Mouse (Mus musculus) adipocyte (in vitro differentiated cells): ENCODE measurements at regions not wholly inside any gene's neighbourhood (a gene's known extent, or its start where the extent isn't known, plus 50 kb on each side); places are given as distances from the start of the nearest gene placed in this dataset.

ENCODE experiments used
- DNase-seq: peaks from one replicate; pipeline ENCODE4 v3.0.0-alpha.2; 2016; ENCODE audit warnings: low spot score

DNA sequence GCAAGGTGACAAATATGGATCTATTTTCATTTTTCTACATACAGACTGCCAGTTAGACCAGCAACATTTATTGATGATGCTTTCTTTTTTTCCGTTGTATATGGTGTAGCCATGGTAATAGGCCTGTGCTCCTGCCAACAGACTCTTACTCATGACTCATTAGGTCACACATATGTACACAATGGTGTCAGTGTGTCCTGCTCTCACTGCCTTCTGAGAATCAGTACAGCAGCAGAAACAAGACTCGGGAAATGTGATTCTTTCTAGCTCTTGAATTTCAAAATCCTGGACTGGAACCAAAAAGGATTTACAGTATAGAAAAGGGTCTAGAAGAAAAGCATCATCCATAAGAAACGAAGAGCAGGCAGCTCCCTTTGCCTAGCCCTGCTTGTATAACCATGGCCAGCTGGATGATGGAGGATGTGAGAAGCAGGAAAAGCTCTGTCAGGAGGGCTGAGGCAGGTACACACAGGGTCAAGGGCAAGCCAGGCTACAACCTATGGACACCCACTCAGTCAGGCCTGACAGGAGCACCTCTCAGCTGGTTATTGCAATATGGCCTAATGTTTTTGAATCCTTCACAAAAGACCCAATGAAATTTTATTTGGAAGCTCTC is 132.2 kb downstream of the Tmem17 start:
- DNase-seq = peak; percentile 29

DNA sequence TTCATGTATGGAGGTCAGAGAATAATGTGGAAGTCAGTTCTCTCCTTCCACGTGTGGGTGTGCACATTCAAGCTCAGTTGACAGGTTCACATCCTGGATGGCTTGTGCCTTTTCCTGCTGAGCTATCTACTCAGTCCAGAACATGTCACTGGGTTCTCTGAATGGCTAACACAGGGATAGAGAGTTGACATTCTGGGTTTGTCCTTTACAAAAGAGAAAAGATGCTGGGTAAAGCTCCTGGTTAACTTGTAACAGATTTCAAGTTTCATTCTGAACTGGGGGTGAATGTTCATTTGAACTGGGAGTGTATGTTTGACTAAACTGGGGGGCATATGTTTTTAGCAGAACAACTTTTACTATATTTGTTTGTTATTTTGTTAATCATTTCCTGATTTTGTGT is 133.0 kb downstream of the Tmem17 start:
- DNase-seq = no peak

DNA sequence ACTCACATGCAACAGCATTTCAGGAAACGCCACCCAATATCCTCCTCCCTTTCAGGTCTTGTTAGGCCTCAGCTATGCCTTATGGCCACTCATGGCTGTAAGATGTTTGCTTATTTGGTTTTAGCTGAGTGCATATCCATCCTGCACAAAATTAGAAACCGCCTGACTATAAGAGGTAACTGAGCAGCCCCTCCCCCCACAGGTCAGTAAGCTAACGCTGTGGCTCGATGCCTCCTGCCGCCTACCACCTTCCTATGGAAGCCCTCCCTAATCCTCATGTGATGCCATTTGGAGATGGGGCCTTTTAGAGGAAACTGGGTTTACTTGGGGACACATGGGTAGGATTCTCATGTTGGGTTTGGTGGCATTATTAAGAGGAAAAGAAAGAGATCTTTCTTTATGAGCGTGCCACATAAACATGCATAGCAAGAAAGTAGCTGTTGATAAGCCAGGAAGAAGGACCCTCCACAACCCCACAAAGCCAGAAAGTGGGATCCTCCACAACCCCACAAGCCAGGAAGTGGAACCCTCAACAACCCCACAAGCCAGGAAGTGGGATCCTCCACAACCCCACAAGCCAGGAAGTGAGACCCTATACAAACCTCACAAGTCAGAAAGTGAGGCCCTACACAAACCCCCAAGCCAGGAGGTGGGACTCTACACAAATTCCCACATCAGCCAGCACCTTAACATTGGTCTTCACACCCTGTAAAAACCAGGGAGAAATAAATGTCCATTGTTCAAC is 134.5 kb downstream of the Tmem17 start:
- no peak for DNase-seq

DNA sequence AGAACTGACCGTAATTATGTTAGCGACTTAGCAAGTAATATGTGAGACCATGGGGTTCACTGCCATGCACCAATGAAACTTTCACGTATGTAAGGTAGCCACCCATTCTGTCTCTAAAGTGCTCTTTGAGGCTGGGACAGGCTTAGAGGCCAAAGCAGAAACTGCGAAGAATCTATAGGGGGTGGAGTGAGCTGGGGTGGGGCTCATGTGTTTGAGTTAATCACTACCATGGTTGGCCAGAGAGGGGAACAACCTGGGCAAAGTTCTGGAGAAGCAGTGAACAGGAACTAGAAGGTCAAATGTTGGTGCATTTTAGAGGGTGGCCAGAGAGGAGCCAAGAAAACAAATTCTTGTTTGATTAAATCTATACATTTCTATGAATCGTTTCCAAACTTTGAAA is 136.4 kb downstream of the Tmem17 start:
- no peak for DNase-seq

DNA sequence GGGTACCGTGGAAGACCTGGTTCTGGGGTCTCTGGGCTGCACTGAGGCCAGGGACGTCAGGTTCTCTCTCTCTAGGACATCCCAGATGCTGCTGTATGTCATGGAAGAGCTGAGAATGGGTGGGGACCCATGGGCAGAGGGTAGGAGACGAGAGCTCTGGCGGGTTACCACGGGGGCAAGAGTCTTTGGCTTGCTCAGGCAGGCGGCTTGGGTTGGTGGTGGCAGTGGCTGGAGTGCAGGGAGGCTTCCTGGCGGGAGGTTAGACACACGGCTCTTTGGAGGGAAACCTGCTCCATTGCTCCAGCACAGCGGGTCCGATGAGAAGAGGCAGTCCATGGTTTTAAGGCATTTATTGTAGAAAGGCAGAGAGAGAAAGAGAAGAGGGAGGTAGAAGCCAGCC is 138.9 kb downstream of the Tmem17 start:
- no peak for DNase-seq

DNA sequence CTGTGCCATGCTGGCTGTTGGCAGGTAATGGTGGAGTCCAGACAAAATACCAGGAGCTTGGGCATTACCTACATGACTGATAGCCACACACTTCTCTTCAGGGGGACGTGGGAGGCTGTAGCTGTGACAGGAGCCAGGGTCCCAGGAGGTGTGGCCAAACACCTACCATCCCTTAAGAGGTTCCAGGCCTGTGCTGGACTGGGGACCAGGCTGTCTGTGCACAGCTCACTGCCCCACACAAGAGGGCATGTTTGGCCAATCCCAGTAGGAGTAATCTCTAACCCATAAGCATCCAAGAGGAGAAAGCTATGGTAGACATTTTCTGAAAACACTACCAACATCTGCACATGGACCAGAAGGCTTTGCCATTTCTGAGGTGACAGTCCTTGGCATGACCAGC is 139.4 kb downstream of the Tmem17 start:
- DNase-seq = no peak

DNA sequence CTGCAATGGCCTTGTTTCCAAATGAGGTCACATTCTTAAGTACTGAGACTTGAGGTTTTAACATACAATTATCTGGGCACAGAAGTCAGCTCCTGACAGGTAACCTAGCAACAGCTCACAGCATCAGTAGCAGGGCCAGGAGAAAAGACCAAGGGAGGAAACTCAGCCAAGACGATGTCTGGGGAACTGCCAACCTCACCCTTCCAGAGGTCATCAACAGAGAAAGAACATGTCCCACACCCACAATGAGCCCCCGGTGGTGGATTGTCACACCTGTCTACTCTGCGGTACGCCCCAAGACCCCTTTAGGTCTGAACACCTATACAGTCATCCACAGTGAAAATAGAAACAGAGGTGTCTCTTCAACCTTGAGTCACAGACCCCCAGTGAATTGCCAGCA is 140.0 kb downstream of the Tmem17 start:
- peak; percentile 1 for DNase-seq

DNA sequence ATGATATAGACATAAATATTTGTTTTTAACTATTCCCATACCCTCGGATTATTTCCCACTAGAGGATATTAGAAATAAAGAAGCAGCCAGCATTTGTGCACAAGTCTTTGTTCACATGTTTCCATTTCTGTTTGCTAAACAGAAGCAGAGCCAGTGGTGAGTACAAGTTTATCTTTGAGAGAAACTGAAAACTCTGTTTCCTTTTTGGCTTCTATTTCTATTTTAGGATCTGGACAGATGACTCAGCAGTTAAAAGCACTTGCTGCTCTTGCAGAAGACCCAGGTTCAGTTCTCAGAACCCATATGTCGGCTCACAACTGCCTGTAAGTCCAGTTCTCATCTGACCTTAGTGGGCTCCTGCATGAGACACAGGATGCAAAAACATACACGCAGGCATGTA is 141.0 kb downstream of the Tmem17 start:
- peak; percentile 28 for DNase-seq

DNA sequence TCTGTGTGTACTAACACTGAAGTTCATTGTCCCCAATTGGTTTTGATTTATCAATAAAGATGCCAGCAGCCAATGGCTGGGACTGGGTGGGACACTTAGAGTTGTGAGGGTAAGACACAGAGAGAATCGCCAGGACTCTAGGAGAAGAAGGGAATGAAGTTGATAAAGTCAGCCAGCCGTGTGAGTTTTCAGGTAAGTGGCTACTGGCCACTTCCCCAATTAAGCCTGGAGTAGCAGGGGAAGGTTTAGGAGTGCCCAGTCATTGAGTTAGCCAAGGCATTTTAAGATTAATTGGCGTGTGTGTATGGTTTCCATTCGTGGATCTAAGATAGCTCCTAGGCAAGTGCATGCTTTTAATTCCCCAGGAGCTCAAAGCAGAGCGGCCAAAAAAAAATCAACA is 141.5 kb downstream of the Tmem17 start:
- DNase-seq = no peak

DNA sequence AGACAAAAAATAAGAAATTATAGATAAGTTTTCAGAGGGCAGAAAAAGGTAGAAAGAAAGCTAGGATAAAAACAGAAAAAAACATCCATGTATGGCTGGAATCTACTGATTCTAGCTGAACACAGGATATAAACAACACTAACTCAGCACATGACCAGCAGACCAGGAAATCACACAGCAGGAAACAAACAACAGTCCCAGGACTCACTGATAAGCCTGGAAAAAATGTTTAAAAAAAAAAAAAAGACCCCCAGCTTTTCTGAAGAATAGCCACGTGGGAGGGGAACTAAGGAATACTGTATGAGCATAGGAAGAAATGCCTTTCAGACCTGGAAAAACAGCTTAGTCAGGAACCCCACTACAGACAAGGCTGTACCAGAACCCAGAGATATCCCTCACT is 145.7 kb downstream of the Tmem17 start:
- peak; percentile 1 for DNase-seq

DNA sequence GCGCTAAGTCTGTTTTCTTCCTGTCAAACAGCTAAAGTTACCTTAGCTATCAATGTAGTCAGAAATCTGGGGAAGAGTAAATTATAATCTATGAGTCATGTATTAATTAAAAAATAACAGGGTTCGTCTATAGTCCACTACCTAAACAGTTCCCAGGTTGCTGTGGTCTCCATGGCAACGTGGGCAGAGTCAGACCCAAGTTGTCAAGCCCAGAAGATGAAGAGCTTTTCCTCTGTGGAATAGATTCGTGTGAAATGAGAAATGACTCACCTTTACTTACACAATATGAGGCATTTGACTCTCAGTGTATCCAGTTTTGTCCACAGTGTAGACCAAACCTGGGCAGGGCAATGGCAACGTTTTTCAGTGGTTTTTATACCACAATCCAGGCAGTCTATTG is 149.2 kb downstream of the Tmem17 start:
- no peak for DNase-seq

DNA sequence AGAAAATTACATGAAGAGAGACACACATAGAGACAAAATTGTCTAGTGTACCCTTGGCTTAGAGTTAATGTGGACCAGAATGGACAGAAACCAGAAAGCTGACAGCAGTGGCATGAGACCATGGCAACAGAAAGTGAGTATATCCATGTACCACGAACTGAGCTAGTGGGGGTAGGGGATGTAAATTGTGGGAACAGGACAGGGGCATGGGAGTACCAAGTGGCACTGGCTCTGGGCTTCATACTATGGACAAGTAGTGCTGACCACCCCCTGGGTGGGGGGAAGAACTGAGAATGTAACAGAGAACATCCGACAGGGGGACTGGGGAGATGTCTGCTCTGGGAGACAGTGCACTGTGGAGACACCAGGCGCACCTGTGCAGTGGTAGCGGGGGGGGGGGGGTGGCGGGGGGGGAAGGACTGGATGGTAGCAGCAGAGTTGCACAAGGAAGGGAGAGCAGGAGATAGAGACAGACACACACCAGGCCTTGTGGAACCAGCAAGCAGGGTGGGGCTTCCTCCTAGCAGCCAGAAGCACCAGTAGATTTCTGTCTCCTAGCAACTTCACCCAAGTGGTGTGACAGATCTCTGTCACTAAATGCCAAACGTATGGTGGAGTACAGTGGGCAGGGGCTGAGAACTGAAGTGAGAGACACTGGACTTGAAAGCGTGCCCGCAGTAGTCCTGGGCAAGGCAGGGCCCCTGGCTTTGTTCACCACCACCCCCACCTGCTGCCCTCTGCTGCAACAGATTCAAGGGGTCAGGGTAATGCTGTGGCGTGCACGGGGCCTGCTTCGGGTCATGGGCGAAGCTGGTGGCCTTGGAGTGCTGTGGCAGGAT is 150.0 kb downstream of the Tmem17 start:
- no peak for DNase-seq

DNA sequence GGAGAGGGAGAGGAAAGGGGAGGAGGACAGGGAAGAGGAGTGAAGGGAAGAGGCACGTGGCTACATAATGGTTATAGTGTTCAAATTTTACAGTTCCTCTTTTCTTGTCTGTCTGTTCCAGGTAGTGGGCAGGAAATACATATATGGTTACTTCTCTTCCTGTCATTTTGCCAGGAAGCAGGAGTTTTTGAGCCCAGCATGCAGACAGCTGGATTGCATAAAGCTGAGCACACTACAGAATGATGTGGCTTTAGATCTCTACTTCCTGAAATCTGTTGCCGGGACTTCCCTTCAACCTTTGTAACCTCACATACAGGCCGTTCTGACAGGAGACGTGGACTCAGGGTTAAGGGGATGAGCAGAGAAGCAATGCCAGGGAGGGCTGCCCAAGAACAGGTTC is 154.1 kb downstream of the Tmem17 start:
- no peak for DNase-seq

DNA sequence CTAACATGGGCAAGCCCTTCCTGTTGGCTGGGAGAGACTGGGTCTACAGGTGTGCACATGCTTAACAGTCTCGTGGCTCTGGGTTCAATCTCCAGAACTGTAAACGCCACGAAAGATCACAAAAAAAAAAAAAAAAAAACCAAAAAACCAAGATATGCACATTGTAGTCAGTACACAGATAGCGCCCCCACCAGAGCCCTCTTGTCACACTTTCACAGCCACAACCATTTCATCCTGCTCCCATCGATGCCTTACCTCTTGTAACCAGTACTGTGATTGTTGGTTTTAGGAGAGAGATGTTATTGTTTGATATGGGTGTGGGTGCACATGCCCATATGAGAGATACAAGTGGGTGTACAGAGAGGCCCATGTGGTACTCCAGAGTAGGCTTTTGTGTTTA is 154.5 kb downstream of the Tmem17 start:
- no peak for DNase-seq

DNA sequence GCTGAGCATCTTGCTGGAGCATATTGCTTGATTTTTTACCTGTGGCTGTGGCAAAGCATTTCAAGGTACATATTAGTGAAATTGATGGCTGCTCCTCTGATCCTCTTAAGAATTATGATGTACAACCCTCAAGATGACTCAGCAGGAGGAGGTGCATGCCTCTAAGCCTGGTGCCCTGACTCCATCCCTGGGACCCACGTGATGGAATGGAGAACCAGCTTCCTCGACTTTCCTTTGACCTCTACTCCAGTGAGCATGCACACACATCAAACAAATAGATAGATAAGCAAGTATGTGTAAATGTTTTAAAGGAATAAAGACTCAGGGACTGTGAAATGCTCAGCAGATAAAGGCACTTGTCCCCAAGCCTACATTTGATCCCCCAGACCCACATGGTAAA is 156.3 kb downstream of the Tmem17 start:
- no peak for DNase-seq

DNA sequence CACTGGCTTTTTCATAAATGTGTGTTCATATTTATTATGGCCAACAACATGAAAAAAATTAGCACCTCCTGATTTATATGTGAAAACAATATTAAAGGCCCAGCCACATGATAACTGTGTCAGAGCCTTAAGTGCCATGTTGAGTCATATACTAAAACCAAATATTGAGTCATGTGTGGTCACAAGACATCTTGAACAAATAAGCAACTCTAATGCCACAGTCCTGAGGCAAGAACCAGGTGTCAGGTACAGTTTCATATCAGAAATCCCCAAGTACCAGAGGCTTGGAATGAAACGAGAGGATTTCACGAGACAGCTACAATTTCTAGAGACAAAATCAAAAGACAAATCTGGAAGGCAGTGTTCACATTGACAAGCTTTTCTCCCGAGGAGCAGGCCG is 157.4 kb downstream of the Tmem17 start:
- DNase-seq = peak; percentile 1

DNA sequence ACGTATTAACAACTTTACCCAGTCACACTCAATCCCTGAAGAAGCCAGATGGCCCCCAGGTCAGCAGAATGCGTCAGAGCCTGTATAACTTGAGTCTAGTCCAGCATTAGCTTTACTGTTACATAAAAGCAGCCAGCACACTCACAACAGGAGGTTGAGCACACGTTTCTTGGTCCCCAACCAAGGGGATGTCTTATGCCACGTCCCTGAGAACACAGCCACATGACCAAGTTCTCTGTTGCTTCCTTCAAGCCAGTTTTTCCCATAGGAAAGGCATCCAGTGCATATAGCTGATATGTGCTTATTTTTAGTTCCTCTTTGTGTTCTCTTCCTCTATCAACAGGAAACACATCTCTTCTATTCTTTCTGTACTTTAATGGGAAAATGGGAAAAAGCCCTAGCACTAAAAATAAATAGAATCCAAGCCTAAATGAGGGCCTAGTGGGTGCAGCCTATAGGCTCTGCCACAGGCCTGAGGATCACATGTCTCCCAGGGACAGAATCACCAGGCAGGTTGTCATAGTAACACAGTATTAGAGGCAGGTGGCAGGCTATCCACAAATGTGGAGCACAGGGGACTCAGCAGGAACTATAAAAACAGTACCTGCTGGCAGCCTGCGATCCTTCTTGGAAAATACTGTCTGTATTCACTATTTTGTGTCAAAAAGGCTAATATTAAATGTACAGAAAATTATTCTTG is 160.1 kb downstream of the Tmem17 start:
- DNase-seq = peak; percentile 3

DNA sequence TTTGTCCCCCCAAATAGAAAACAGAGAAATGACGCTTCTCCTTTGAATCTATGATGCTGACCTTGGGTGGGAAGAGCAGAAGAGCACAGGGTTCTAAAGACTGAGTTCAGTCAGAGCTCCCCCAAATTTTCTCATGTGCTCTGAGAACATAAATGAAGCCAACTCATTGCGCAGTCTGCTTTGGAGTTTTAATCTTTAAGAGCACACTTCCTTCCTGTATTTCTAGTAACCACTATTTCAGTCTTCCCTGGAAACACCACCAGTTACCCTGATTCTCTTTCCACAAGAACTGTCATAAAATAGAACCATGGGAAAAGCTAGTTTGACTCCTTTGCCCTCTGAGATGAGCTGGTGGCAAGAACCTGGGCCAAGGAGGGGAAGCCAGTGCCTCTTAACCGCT is 163.2 kb downstream of the Tmem17 start:
- peak; percentile 1 for DNase-seq

DNA sequence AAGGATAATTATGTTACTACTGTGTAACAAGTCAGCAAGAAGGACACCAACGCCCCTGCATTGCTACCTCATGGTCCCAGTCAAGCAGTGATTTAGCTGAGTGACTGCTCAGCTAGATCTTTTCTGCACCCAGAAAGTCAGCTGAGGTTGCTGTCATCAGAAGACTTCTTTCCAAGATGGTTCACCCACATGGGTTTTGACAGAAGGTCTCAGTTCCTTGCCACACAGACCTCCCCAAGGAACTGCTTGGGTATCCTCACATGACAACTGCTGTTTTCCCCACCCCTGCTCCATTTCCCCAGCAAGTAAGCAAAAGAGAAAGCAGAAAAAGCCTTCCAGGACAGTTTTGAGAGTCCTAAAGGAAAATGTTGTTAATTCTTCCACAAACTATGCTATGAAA is 163.9 kb downstream of the Tmem17 start:
- peak; percentile 56 for DNase-seq

DNA sequence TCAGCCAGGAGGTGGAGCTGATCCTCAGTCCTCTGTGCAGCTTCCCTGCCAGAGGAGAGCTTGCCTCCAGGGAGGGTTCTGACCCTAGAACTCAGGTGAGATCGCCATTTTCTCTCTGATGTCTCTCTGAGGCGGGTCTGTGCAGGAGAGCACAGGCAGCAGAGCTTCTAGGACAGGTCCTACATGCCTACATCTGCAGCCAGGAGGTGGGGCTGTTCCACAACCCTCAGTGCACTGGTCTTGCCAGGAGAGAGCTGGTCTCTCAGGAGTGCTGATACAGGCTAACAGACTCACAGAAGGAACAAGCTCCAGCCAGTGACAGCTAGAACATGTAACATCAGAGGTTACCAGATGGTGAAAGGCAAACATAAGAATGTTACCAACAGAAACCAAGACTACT is 165.4 kb downstream of the Tmem17 start:
- peak; percentile 22 for DNase-seq

DNA sequence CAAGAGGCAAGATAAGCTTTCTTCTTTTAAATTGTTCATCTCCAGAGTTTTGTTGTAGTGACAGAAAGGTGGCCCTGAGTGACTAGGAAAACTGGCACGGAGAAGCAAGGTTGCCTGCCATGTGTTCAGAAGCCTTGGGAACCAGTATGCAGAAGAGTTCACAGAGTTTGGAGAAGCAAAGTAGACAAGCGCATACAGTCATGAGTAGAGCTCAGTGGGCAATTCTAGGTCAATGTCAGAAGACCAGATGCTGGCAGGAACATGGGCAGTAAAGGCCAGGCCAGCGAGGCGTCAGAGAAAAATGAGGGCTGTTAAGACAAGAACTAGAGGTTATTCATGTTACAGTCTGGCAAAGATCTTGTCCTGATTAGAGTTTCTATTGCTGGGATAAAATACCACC is 172.7 kb downstream of the Tmem17 start:
- peak; percentile 2 for DNase-seq

DNA sequence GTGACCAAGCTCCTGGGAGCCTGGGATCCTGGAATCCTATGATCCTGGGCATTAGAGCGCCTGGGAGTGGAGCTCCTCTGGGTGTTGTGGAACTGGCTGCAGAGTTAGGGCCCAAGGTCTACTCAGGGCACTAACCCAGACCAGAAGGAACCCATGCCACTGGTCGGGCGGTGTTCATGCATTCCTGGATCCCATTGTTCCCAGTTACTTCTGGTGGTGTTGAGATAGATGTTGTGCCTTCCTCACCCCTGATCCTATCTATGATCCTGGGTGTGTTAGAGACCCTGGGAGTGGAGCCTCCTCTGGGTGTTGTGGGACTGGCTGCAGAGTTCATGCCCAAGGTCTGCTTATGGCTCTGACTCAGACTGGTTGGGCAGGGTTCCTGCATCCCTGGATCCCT is 169.9 kb downstream of the B3gnt2 start:
- no peak for DNase-seq
